Mouse (Mus musculus) liver, embryonic 14.5 days (tissue): ENCODE measurements around the gene Keap1.
"Not testable (repeated sequence)": the region's sequence is repeated elsewhere in the genome, so short reads cannot be mapped to it uniquely, and the experiment has no call there.

Experiments used
- CTCF ChIP-seq: IDR thresholded peaks from 2 replicates; pipeline ENCODE4 v1.5.1; 2016; ENCODE audit warnings: antibody characterized with exemption, low read depth, control low read depth
- EP300 ChIP-seq: IDR thresholded peaks from 2 replicates; pipeline ENCODE4 v1.6.1; 2016; ENCODE audit warnings: antibody characterized with exemption, low read depth

GRCm38 (mm10) chr9:21195736-21196505, 43.2 kb downstream of the Keap1 start:
- TF ChIP-seq CTCF, EP300: not testable (repeated sequence)
